Mouse (Mus musculus) hindbrain, postnatal 0 days (tissue): ENCODE data around the gene Plpp7. TPM values are rescaled to one million over a fixed set of nuclear protein-coding genes. Genes with fewer than 3 reads are reported as not detected.

ENCODE experiments used
- ATAC-seq: fragments of 200-750 bp; cut with Nextera tagmentation; 2 replicates; pipeline ENCODE4 v1.8.0; 2017; ENCODE audit warnings: mild to moderate bottlenecking, moderate TSS enrichment, moderate library complexity
- DNase-seq: peaks from one replicate; pipeline ENCODE4 v3.0.0-alpha.2; 2015; ENCODE audit warnings: low spot score
- H3K27ac ChIP-seq: fragments of 300-500 bp; sonication (generic); 2 replicates; pipeline ENCODE4 v1.5.1; 2014; ENCODE audit warnings: mild to moderate bottlenecking
- H3K27me3 ChIP-seq: fragments of 300-500 bp; sonication (generic); 2 replicates; pipeline ENCODE4 v1.6.1; 2014; ENCODE audit warnings: low read length, mixed read lengths; ENCODE audit not compliant: insufficient read depth
- H3K36me3 ChIP-seq: fragments of 300-500 bp; sonication (generic); 2 replicates; pipeline ENCODE4 v1.6.1; 2014; ENCODE audit warnings: low read length, mixed read lengths; ENCODE audit not compliant: insufficient read depth
- H3K4me1 ChIP-seq: fragments of 300-500 bp; sonication (generic); 2 replicates; pipeline ENCODE4 v1.6.1; 2014; ENCODE audit warnings: antibody characterized with exemption, low read length, mixed read lengths; ENCODE audit not compliant: insufficient read depth
- H3K4me2 ChIP-seq: fragments of 300-500 bp; sonication (generic); 2 replicates; pipeline ENCODE4 v1.6.1; 2014; ENCODE audit warnings: low read depth, mild to moderate bottlenecking, low read length, moderate library complexity, mixed read lengths
- H3K4me3 ChIP-seq: fragments of 300-500 bp; sonication (generic); 2 replicates; pipeline ENCODE4 v1.5.1; 2014; ENCODE audit warnings: low read length
- H3K9ac ChIP-seq: fragments of 300-500 bp; sonication (generic); replicated peaks from 2 replicates; pipeline ENCODE4 v1.6.1; 2014; ENCODE audit warnings: mild to moderate bottlenecking, low read length, moderate library complexity, mixed read lengths
- H3K9me3 ChIP-seq: fragments of 300-500 bp; sonication (generic); 2 replicates; pipeline ENCODE4 v1.6.1; 2016; ENCODE audit warnings: low read length, mixed read lengths
- CTCF ChIP-seq: IDR thresholded peaks from 2 replicates; pipeline ENCODE4 v1.5.1; 2016; ENCODE audit warnings: antibody characterized with exemption, control low read depth, low read depth
- WGBS: fragments of 180-500 bp; shearing (Covaris S2); extraction: QIAGEN DNeasy Blood & Tissue Kit; methylation state at CpG from one replicate; pipeline ENCODE4 v1.1.7; 2014; 5-methylcytosine and 5-hydroxymethylcytosine counted together
- polyA plus RNA-seq: library from polyadenylated mRNA; unstranded; fragments of >200 nt; fragmentation: Nextera tagmentation; extraction: Ambion mirVana; gene quantifications from 2 replicates; pipeline ENCODE4 v1.2.1, GENCODE M21; 2015
- total RNA-seq: library from RNA; depleted of rRNA; stranded (reverse); fragments of >200 nt; gene quantifications from 2 replicates; pipeline ENCODE4 v1.2.3, GENCODE M21; 2014

Gene Plpp7
- total and polyA plus RNA-seq, 2 experiments from 2014 or later = 28.3 to 50.5 TPM

GRCm38 (mm10) chr2:32061722-32062505 is 33.4 kb upstream of the Plpp7 start:
- no peak overlapping the region for H3K9ac ChIP-seq
- no peaks in the 10 kb centered on the region for H3K27me3 ChIP-seq
- 81% methylated on average over 12 of the region's 12 CpGs for WGBS
- DNase-seq (no peak), ATAC-seq (no peak)
- H3K9me3 ChIP-seq = no peaks in the 10 kb centered on the region
- H3K4me1 ChIP-seq = no peaks in the 10 kb centered on the region
- TF ChIP-seq CTCF = no peak
- no peaks in the 10 kb centered on the region for H3K36me3 ChIP-seq
- H3K27ac ChIP-seq = no peak overlapping the region
- H3K4me2 ChIP-seq = no peak overlapping the region
- H3K4me3 ChIP-seq = no peak overlapping the region

GRCm38 (mm10) chr2:32062626-32063410 is 32.5 kb upstream of the Plpp7 start:
- ATAC-seq = no peak
- no peak overlapping the region for H3K4me2 ChIP-seq
- H3K4me3 ChIP-seq = no peak overlapping the region

GRCm38 (mm10) chr2:32063451-32064151 is 31.7 kb upstream of the Plpp7 start:
- Histone ChIP-seq H3K36me3 (no peaks in the 10 kb centered on the region), H3K9ac (no peak overlapping the region), H3K4me2 (no peak overlapping the region), H3K4me3 (no peak overlapping the region), H3K27me3 (0 out of 2 replicates have a peak, but pooled peaks cover 9% of the 10 kb centered on the region), H3K9me3 (no peaks in the 10 kb centered on the region), H3K27ac (no peak overlapping the region), H3K4me1 (no peaks in the 10 kb centered on the region)
- DNase-seq (no peak), ATAC-seq (no peak)
- WGBS = 79% methylated on average over 7 of the region's 7 CpGs
- no peak for TF ChIP-seq CTCF

More at GRCm38 (mm10) chr2:32062626-32063410, 32.5 kb upstream of the Plpp7 start:
- Histone ChIP-seq H3K9me3 (no peaks in the 10 kb centered on the region), H3K9ac (no peak overlapping the region), H3K4me1 (no peaks in the 10 kb centered on the region), H3K27me3 (0 out of 2 replicates have a peak, but pooled peaks cover 1% of the 10 kb centered on the region), H3K36me3 (no peaks in the 10 kb centered on the region), H3K27ac (no peak overlapping the region)
- TF ChIP-seq CTCF = no peak
- 89% methylated on average over 15 of the region's 15 CpGs for WGBS
- DNase-seq = no peak

GRCm38 (mm10) chr2:32064913-32065312 is 30.4 kb upstream of the Plpp7 start:
- Histone ChIP-seq H3K4me1 (no peaks in the 10 kb centered on the region), H3K27ac (no peak overlapping the region), H3K9ac (no peak overlapping the region), H3K9me3 (no peaks in the 10 kb centered on the region), H3K4me2 (no peak overlapping the region), H3K27me3 (0 out of 2 replicates have a peak, but pooled peaks cover 9% of the 10 kb centered on the region), H3K4me3 (no peak overlapping the region), H3K36me3 (no peaks in the 10 kb centered on the region)
- WGBS = 35% methylated on average over 13 of the region's 13 CpGs
- no peak for TF ChIP-seq CTCF
- ATAC-seq (0 out of 2 replicates have a peak, but pooled peaks have one; percentile 48), DNase-seq (peak; percentile 61)

GRCm38 (mm10) chr2:32065371-32065791 is 29.9 kb upstream of the Plpp7 start:
- no peak for ATAC-seq
- no peaks in the 10 kb centered on the region for H3K4me1 ChIP-seq
- no peaks in the 10 kb centered on the region for H3K9me3 ChIP-seq
- H3K4me2 ChIP-seq = no peak overlapping the region
- no peak overlapping the region for H3K4me3 ChIP-seq
- no peak for TF ChIP-seq CTCF
- 0 out of 2 replicates have a peak, but pooled peaks cover 9% of the 10 kb centered on the region for H3K27me3 ChIP-seq
- H3K27ac ChIP-seq = no peak overlapping the region
- H3K9ac ChIP-seq = no peak overlapping the region
- no peak for DNase-seq
- H3K36me3 ChIP-seq = no peaks in the 10 kb centered on the region
- WGBS = 82% methylated on average over 5 of the region's 5 CpGs

GRCm38 (mm10) chr2:32066005-32066404 is 29.3 kb upstream of the Plpp7 start:
- Histone ChIP-seq H3K4me2 (no peak overlapping the region), H3K4me1 (no peaks in the 10 kb centered on the region), H3K9ac (no peak overlapping the region), H3K27ac (no peak overlapping the region), H3K9me3 (no peaks in the 10 kb centered on the region), H3K36me3 (no peaks in the 10 kb centered on the region), H3K4me3 (no peak overlapping the region), H3K27me3 (0 out of 2 replicates have a peak, but pooled peaks cover 9% of the 10 kb centered on the region)
- DNase-seq = peak; percentile 56
- ATAC-seq = no peak
- WGBS = 82% methylated on average over 4 of the region's 4 CpGs
- peak; percentile 41; the same call in 1 of the 2 replicates for TF ChIP-seq CTCF
